Mouse (Mus musculus) urinary bladder, postnatal 10 days (tissue): ENCODE results near the gene Uap1l1.
"Not testable (repeated sequence)": the region's sequence is repeated elsewhere in the genome, so short reads cannot be mapped to it uniquely, and the experiment has no call there.

ENCODE experiments used
- DNase-seq: peaks from one replicate; pipeline ENCODE4 v3.0.0; 2022; ENCODE audit warnings: low spot score

The Uap1l1 gene

DNA sequence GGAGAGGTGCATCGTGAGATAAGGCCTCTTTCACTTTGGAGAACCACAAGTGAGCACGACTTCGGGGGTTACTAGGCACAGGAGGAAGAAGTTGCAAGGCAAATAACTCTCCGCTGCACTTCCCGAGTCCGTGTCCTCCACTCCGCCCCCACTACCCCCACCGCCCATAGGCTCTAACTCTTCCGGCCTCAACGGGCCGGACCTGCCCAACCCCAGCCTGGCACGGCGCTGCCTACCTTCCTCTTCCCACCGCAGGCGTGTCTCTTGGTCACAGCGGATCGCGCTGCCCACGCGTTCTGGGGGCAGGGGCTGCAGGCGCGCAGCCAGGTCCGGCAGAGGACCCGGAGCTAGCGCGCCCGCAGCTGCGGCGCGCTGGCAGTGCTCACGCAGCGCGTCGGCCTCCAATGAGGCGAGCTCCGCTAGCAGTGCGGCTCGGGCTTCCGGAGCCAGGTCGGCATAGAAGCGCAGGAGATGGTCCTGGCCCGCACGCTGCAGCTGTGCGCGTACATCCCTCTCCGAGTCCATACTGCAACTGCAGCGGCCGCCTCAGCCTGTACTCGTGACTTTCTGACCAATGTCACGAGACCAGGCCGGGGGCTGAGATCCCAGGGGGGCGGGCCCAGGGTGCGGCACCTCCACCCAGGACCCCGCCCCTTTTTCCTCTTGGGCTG, at the start of gene Uap1l1:
TSS of gene Uap1l1 (minus strand) at position 592 of the 671 bp plus-strand sequence.
- DNase-seq, result peak; percentile 48

DNA sequence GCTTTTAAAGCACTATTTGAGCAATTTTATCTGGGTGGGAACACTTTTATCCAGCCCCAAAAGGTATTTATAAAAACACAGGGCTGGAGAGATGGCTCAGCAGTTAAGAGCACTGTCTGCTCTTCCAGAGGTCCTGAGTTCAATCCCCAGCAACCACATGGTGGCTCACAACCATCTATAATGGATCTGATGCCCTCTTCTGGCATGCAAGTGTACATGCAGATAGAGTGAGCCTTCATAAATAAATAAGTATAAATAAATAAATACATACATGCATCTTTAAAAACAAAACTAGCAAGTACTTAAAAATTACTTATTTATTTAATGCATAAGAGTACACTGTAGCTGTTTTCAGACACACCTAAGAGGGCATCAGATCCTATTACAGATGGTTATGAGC, 48.0 kb upstream of the Uap1l1 start:
- not testable (repeated sequence) for DNase-seq

DNA sequence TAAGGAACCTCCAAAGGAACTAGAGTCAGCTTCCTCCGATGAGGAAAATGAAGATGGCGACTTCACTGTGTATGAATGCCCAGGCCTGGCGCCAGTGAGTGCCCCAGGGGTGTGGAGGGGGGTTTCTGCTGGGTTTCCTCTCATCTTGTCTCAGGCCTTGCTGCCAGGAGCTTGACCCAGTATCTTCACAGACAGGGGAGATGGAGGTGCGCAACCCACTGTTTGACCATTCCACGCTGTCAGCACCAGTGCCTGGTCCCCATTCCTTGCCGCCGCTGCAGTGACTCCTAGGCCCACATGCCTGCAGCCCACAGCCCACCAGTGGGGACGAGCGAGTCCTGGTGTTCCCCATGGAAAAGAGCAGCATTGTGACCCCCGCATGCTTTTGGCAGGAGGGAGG, 43.4 kb upstream of the Uap1l1 start:
- DNase-seq, result no peak

- no peak for DNase-seq
Observed at GRCm38 (mm10) chr2:25403994-25404393, 38.5 kb upstream of the Uap1l1 start.

GRCm38 (mm10) chr2:25402972-25403601, 37.6 kb upstream of the Uap1l1 start:
- DNase-seq, result peak; percentile 25

DNA sequence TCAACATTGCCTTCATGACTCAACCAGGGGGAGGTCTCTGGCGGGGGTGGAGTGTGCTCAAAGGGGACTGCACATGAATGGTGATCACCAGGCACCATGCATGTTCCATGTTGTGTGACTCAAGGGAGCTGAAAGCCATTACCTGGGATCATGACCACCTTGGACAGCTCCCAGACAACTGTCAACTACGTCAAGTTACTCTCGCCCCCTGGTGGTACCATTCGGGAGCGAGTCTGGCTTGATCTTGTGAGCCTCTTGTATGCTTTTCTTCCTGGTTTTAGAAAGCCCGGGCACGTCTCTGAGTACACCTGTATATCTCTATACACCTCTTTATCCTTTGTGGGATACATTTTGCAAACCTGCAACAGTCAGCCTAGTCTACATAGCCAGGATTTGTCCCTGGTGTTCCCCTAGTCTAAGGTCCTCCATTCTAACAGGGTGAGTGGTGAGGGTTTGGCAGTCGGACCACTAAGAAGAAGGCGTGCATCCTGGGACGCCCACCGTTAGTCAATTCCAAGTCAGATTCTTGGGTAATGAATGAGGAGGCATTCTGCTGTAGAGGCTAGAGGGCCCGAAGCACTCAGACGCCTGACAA, 37.0 kb upstream of the Uap1l1 start:
- peak; percentile 44 for DNase-seq

DNA sequence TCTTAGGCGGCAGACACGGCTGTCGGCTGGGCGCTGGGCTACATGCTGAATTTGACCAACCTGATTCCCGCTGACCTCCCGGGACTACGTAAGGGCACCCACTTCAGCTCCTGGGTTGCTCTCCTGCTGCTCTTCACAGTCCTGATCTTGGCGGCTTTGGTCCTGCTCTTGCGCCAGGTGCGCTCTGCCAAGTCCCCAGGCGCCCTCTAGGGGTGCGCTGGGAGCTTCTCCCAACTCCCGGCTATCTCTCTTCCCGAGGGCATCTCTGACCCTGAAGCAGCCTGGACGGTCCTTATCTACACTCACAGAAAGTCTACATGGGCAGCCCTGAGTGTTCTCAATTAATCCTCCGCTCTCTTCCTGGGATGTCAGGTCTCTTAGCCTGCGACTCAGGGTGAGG, 35.3 kb upstream of the Uap1l1 start:
- no peak for DNase-seq

DNA sequence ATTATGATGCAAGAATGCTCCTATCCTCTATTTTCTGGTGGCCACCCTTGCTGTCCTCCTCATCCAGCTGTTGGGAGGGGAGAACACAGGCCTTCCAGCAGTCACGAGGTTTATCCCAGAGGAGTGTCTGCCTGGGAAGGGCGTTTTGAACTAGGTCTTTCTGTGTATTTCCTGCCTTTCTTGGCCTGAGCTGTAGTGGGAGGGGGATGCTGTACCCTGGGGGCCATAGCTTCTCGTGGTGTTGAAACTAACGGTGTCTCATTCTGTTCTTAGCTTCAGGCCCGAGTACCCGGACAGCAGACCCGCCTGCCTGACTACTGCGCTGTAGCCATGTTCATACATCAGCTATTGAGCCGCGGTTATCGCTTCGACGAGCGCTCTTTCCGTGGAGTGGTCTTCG, 34.8 kb upstream of the Uap1l1 start:
- DNase-seq, result no peak

GRCm38 (mm10) chr2:25399051-25399450, 33.6 kb upstream of the Uap1l1 start, which contains the start of gene Npdc1:
Gene Npdc1, plus strand, starts transcription at chr2:25399351.
- no peak for DNase-seq

- no peak for DNase-seq
Observed at GRCm38 (mm10) chr2:25398065-25398464, 32.6 kb upstream of the Uap1l1 start.

DNA sequence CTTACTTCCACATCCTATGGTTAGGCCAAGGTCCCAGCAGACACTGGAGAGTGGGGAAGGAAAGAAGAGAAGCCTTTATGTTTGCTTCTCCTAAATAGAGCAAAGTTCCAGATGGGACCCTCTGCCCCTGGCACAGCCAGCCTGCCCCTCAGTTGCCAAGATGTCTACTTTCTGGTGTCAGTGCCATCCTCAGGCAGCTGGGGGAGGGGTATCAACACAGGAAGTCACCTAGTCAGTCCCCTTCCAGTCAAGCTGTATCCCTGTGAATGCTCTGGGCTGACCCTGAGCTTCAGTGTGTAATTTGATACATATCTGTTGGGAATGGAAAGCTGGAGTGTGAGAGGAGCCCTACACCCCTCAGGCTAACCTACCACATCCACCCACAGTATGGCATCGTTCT, 31.5 kb upstream of the Uap1l1 start:
- DNase-seq, result no peak

GRCm38 (mm10) chr2:25396597-25396983, 31.1 kb upstream of the Uap1l1 start:
- no peak for DNase-seq

DNA sequence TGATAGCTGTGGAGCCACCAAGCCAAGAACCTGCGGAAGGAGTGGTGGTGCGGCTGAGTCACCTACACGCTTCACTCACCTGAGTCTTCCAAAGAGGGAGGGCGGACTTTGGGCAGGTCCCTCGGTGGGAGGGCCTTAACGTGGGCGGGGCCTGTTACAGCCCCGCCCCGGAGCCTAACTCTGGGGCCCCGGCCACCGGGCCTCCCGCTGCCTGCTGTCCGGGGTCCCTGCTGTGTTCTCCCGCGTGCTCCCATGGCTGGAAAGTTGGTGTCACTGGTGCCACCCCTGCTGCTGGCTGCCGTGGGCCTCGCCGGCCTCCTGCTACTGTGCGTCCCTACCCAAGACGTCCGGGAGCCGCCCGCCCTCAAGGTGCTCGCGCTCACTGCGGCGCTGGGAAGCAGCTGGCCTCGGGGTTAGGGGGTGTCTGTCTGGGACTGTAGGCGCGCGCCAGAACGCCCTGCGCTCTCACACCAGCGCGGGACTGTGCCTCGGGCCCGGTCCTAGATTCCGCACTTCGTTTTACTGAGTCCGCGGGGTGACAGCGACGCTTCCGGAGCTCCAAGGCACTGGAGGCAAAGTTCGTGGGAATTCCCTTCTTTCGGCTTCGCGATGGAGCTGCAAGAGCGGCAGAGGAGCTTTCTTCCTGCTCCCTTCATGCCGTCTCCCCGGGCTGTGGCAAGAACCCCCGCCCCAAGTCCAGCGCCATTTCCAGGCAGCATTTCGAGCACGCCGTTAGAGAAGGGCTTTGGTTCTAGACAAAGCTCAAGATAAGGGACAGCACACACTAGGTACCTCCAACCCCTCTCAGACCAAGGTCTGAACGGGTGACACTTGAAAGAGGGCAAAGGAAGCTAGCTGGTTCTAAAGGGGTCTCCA, 30.5 kb upstream of the Uap1l1 start, which contains the start of gene Entpd2:
TSS of gene Entpd2 (plus strand) at position 154 of the 876 bp plus-strand sequence.
- DNase-seq, result no peak

GRCm38 (mm10) chr2:25394281-25395221, 29.1 kb upstream of the Uap1l1 start:
- no peak for DNase-seq

GRCm38 (mm10) chr2:25391266-25391665, 25.8 kb upstream of the Uap1l1 start:
- no peak for DNase-seq

DNA sequence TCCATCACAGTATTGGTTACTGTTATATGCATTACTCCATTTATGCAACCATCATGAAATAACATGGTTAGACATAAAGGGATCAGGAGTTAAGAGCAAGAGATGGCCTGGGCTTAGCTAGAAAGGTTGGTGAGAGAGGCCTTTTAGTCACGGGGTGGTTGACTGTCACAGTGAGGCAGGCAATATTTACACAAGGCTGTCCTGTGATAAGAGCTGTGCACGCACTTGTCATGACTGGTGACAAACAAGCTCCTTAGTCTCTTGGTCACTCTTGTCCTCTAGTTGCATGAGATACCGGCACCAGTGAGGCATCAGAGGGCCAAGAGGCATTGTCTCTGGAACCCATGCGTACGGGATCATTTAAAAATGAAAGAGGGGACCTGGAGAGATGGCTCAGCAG, 19.0 kb upstream of the Uap1l1 start:
- DNase-seq, result no peak

DNA sequence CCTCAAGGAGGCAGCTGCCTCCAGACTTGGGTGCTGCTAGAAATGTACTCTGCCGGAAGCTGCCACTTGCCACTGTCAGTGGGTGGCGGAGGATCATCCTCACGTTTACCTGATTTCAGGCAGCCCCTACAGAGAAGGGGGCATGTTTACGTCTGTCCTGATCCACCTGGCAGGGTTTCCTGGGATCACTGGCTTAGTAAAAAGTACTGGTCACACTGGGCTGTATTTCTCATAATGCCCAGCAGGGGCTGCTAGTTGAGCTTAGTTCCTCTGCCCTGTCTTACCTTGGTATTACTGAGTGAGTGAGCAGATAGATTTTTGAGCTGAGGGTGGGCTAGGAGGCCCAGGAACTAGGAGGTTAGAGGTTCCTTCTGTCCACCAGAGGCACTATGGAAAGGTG, 11.1 kb upstream of the Uap1l1 start:
- no peak for DNase-seq

DNA sequence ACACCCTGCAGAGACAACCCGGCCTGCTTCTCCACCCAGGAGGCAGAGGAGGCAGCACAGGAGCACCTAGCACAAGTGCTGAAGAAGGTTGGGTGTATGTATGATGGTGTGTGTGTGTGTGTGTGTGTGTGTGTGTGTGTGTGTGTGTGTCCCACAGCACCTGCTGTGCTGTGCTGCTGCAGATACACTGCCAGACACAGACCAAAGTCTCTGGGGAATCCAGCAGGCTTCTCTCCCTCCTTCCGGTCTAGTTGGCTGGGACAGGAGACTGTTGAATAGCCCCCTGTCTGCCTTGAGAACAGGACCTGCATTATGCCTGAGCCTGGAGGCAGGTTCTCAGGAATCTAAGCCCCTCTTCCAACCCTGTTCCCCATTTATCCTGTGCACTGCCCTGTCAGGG, 7.9 kb upstream of the Uap1l1 start:
- no peak for DNase-seq

GRCm38 (mm10) chr2:25372644-25373391, 7.3 kb upstream of the Uap1l1 start:
- no peak for DNase-seq
